ENCODE assay signal across 16 mouse cellular contexts in genomic region chr6:98307647-98308046, GRCm38 (mm10). TPM values are rescaled to one million over a fixed set of nuclear protein-coding genes. Genes with fewer than 3 reads are reported as not detected.
DNase-seq lines count a peak whose midpoint lies in the region; ATAC-seq and TF ChIP-seq lines count a peak whose summit lies in the region.
"Had no signal": no experiment of that assay in that cellular context is flagged by ENCODE, and none has a peak within 500 bp of the region (broad histone marks: within the 10 kb centered on the region; RNA-seq: fewer than 3 reads in every experiment).

No protein-coding gene starts in this region.

- H3K4me2 ChIP-seq in liver, embryonic 12.5 days, result no peak overlapping the region
- H3K4me2 ChIP-seq in kidney, embryonic 15.5 days, result no peak overlapping the region
- H3K4me2 ChIP-seq: embryonic facial prominence, embryonic 15.5 days; hindbrain, embryonic 14.5 days; lung, embryonic 15.5 days; midbrain, embryonic 13.5 days had no signal

- TF ChIP-seq CTCF in liver, adult 2 months (IDR thresholded peaks at IDR 0.05; ENCODE audit: low read depth, low read length), result no peak

- no peaks in the 10 kb centered on the region for H3K36me3 ChIP-seq in liver, adult 2 months (ENCODE audit: control insufficient read depth, insufficient read depth, low read length)
- no peaks in the 10 kb centered on the region for H3K36me3 ChIP-seq in liver, embryonic 12.5 days
- H3K36me3 ChIP-seq in kidney, embryonic 15.5 days, result no peaks in the 10 kb centered on the region
- H3K36me3 ChIP-seq: embryonic facial prominence, embryonic 15.5 days; lung, embryonic 15.5 days; midbrain, embryonic 13.5 days had no signal

- no peak overlapping the region for H3K9ac ChIP-seq in liver, adult 2 months (ENCODE audit: low read depth, low read length)
- no peak overlapping the region for H3K9ac ChIP-seq in liver, embryonic 12.5 days
- no peak overlapping the region for H3K9ac ChIP-seq in kidney, embryonic 15.5 days
- H3K9ac ChIP-seq: embryonic facial prominence, embryonic 15.5 days; hindbrain, embryonic 14.5 days; lung, embryonic 15.5 days; midbrain, embryonic 13.5 days had no signal

- TF ChIP-seq POLR2A in liver, adult 2 months (IDR thresholded peaks at IDR 0.05; ENCODE audit: extremely low read depth, insufficient read depth, low read length), result no peak

- WGBS in liver, adult 2 months, result 33% methylated on average over 3 of the region's 3 CpGs
- 63% methylated on average over 3 of the region's 3 CpGs for WGBS in liver, embryonic 12.5 days (ENCODE audit: insufficient replicate concordance)
- 61% methylated on average over 3 of the region's 3 CpGs for WGBS in kidney, embryonic 15.5 days

- no peak for ATAC-seq in liver, embryonic 12.5 days
- no peak for ATAC-seq in kidney, embryonic 15.5 days (replicated peaks; ENCODE audit: low FRiP score)
- no peak for ATAC-seq in granulocyte monocyte progenitor cell, adult 5-6 weeks (replicated peaks; ENCODE audit: poor library complexity, severe bottlenecking)
- ATAC-seq: midbrain, embryonic 13.5 days had no signal

- H3K9me3 ChIP-seq in liver, embryonic 12.5 days (replicated peaks), result no peaks in the 10 kb centered on the region
- H3K9me3 ChIP-seq in kidney, embryonic 15.5 days (replicated peaks), result no peaks in the 10 kb centered on the region
- H3K9me3 ChIP-seq: embryonic facial prominence, embryonic 15.5 days; lung, embryonic 15.5 days; midbrain, embryonic 13.5 days had no signal

- no peaks in the 10 kb centered on the region for H3K79me2 ChIP-seq in liver, adult 2 months (ENCODE audit: control insufficient read depth, insufficient read depth, low read length)

- H3K27me3 ChIP-seq in liver, adult 2 months (ENCODE audit: control insufficient read depth, insufficient read depth, low read length), result no peaks in the 10 kb centered on the region
- no peaks in the 10 kb centered on the region for H3K27me3 ChIP-seq in liver, embryonic 12.5 days (replicated peaks)
- H3K27me3 ChIP-seq in kidney, embryonic 15.5 days, result no peaks in the 10 kb centered on the region
- H3K27me3 ChIP-seq: embryonic facial prominence, embryonic 15.5 days; lung, embryonic 15.5 days; midbrain, embryonic 13.5 days had no signal

- no peak overlapping the region for H3K4me3 ChIP-seq in liver, adult 2 months (ENCODE audit: insufficient read depth, low read depth, low read length)
- H3K4me3 ChIP-seq in liver, embryonic 12.5 days, result no peak overlapping the region
- H3K4me3 ChIP-seq in kidney, embryonic 15.5 days (replicated peaks), result no peak overlapping the region
- H3K4me3 ChIP-seq: embryonic facial prominence, embryonic 15.5 days; lung, embryonic 15.5 days; midbrain, embryonic 13.5 days had no signal

- H3K4me1 ChIP-seq in liver, adult 2 months (ENCODE audit: control insufficient read depth, insufficient read depth, low read length), result peaks cover 7% of the 10 kb centered on the region
- H3K4me1 ChIP-seq in liver, embryonic 12.5 days, result no peaks in the 10 kb centered on the region
- no peaks in the 10 kb centered on the region for H3K4me1 ChIP-seq in kidney, embryonic 15.5 days
- H3K4me1 ChIP-seq: embryonic facial prominence, embryonic 15.5 days; midbrain, embryonic 13.5 days had no signal

- H3K27ac ChIP-seq in liver, adult 2 months (replicated peaks; ENCODE audit: insufficient read depth, low read depth, low read length), result no peak overlapping the region
- H3K27ac ChIP-seq in liver, embryonic 12.5 days, result no peak overlapping the region
- no peak overlapping the region for H3K27ac ChIP-seq in kidney, embryonic 15.5 days
- H3K27ac ChIP-seq: embryonic facial prominence, embryonic 15.5 days; hindbrain, embryonic 14.5 days; lung, embryonic 15.5 days; midbrain, embryonic 13.5 days had no signal

- peak; percentile 17 for DNase-seq in liver, adult 2 months (ENCODE audit: extremely low read depth, low read depth, low spot score)
- peak; percentile 76 for DNase-seq in gastrocnemius, adult 18-20 months (ENCODE audit: low spot score)
- peak; percentile 5 for DNase-seq in gonadal fat pad, adult 2 months (ENCODE audit: low read depth)
- peak; percentile 13 for DNase-seq in ovary, postnatal 36 days (ENCODE audit: low spot score)
- no peak for DNase-seq in spleen, postnatal 10 days (ENCODE audit: low spot score in 2 of 2)
- DNase-seq: cerebellum, adult 18-20 months; kidney, adult 8-10 months; right cerebral cortex, adult 18-20 months had no signal

RNA-seq across cellular contexts. Expression of gene Gm765, which starts 34.9 kb away (rescaled TPM):
- total RNA-seq in liver, adult 2 months (2014; rRNA removed), result 0.27 and 0.92 TPM in 2 replicates
- polyA plus RNA-seq in liver, adult 2 months (2012; rRNA removed), result 0.09 TPM in 2 replicates
- not detected in 2 replicates for polyA plus RNA-seq in liver, embryonic 12.5 days (2016; fragmentation: Nextera tagmentation; extraction: Ambion mirVana)
- under 1 TPM in 1 of 2 experiments, not detected in 1; 0.17 TPM for total RNA-seq in gastrocnemius, adult 18-20 months (2021)
- polyA plus RNA-seq in gonadal fat pad, adult 2 months (2012; rRNA removed), result 0.04 TPM in 1 of 2 replicates, not detected in the other
- not detected in 2 replicates for polyA plus RNA-seq in kidney, embryonic 15.5 days (2015; fragmentation: Nextera tagmentation; extraction: Ambion mirVana)
- not detected in 2 replicates for total RNA-seq in granulocyte monocyte progenitor cell, adult 5-6 weeks (2014; fragmentation: Nextera tagmentation)
- not detected in 2 replicates for total RNA-seq in granulocyte monocyte progenitor cell, adult 5-6 weeks (2017)
- total RNA-seq: layer of hippocampus, adult 8-10 months had no signal
- polyA plus RNA-seq: hindbrain, embryonic 14.5 days; lung, embryonic 15.5 days had no signal

Comparison
In these comparisons a context has a peak if more than half of its experiments do, and no peak if none do; other contexts are left out.
1. DNase-seq: peak in liver, adult 2 months (single experiment), gastrocnemius, adult 18-20 months (single experiment), gonadal fat pad, adult 2 months (single experiment) and ovary, postnatal 36 days (single experiment); none in spleen, postnatal 10 days (0 of 2).